Mouse (Mus musculus): ENCODE measurements around the gene Gm17087.

Gm17087 gene

GRCm38 (mm10) chr17:8566850-8567249, at the start of gene Gm17087:
Gene Gm17087 (minus strand): TSS chr17:8566950.
- no peak for DNase-seq

GRCm38 (mm10) chr17:8613882-8614551, 47.3 kb upstream of the Gm17087 start:
- DNase-seq: peak; percentile 88

- no peak for DNase-seq
Observed at GRCm38 (mm10) chr17:8611916-8612315, 45.2 kb upstream of the Gm17087 start.

- no peak for DNase-seq
Observed at GRCm38 (mm10) chr17:8606695-8607094, 39.9 kb upstream of the Gm17087 start.

- no peak for DNase-seq
Observed at GRCm38 (mm10) chr17:8605921-8606320, 39.2 kb upstream of the Gm17087 start.

- DNase-seq: no peak
Observed at GRCm38 (mm10) chr17:8602976-8603375, 36.2 kb upstream of the Gm17087 start.

- DNase-seq: peak; percentile 81
Observed at GRCm38 (mm10) chr17:8597790-8598189, 31.0 kb upstream of the Gm17087 start.

GRCm38 (mm10) chr17:8592427-8593277, 25.9 kb upstream of the Gm17087 start:
- peak; percentile 87 for DNase-seq

GRCm38 (mm10) chr17:8581579-8581978, 14.8 kb upstream of the Gm17087 start:
- DNase-seq: no peak

- DNase-seq: peak; percentile 18
Observed at GRCm38 (mm10) chr17:8580360-8580759, 13.6 kb upstream of the Gm17087 start.

GRCm38 (mm10) chr17:8573542-8574260, 7.0 kb upstream of the Gm17087 start:
- DNase-seq: no peak

- no peak for DNase-seq
Observed at GRCm38 (mm10) chr17:8562886-8563280, 3.9 kb downstream of the Gm17087 start.

- DNase-seq: no peak
Observed at GRCm38 (mm10) chr17:8562101-8562885, 4.5 kb downstream of the Gm17087 start.

- no peak for DNase-seq
Observed at GRCm38 (mm10) chr17:8557926-8558325, 8.8 kb downstream of the Gm17087 start.

GRCm38 (mm10) chr17:8556223-8556622, 10.5 kb downstream of the Gm17087 start:
- no peak for DNase-seq

- DNase-seq: no peak
Observed at GRCm38 (mm10) chr17:8555785-8556184, 11.0 kb downstream of the Gm17087 start.

- no peak for DNase-seq
Observed at GRCm38 (mm10) chr17:8554219-8554618, 12.5 kb downstream of the Gm17087 start.

- DNase-seq: no peak
Observed at GRCm38 (mm10) chr17:8553601-8554000, 13.1 kb downstream of the Gm17087 start.

GRCm38 (mm10) chr17:8552346-8553035, 14.3 kb downstream of the Gm17087 start:
- DNase-seq: no peak

GRCm38 (mm10) chr17:8551641-8552040, 15.1 kb downstream of the Gm17087 start:
- DNase-seq: no peak

- DNase-seq: no peak
Observed at GRCm38 (mm10) chr17:8548733-8549132, 18.0 kb downstream of the Gm17087 start.

- no peak for DNase-seq
Observed at GRCm38 (mm10) chr17:8546366-8546765, 20.4 kb downstream of the Gm17087 start.
